Mouse (Mus musculus): ENCODE measurements around the gene Dtx2.
A peak's percentile ranks its signal among the peaks of the same experiment; 100 is the strongest.
"Not testable (repeated sequence)": the region's sequence is repeated elsewhere in the genome, so short reads cannot be mapped to it uniquely, and the experiment has no call there.

Dtx2 gene

DNA sequence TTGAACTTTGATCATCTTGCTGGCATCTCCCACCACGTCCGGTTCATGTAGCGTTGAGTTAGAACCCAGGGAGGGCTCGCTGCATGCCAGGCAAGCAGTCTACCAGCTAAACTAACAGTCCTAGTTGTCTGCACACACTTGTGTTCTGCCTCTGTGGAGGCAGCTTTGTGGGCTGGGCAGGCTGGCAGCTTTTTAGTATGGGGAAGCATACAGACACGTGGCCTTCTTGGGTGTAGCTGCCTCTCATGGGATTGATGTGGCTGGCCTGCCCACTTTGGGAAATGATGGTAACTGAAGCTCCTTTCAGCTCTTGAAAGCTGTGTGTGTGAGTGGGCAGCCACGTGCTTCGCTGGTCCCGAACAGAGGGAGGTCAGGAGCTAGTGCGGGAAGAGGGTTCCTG is 32.3 kb downstream of the Dtx2 start:
- no peak for DNase-seq (ENCODE audit: low spot score in 2 of 2)

DNA sequence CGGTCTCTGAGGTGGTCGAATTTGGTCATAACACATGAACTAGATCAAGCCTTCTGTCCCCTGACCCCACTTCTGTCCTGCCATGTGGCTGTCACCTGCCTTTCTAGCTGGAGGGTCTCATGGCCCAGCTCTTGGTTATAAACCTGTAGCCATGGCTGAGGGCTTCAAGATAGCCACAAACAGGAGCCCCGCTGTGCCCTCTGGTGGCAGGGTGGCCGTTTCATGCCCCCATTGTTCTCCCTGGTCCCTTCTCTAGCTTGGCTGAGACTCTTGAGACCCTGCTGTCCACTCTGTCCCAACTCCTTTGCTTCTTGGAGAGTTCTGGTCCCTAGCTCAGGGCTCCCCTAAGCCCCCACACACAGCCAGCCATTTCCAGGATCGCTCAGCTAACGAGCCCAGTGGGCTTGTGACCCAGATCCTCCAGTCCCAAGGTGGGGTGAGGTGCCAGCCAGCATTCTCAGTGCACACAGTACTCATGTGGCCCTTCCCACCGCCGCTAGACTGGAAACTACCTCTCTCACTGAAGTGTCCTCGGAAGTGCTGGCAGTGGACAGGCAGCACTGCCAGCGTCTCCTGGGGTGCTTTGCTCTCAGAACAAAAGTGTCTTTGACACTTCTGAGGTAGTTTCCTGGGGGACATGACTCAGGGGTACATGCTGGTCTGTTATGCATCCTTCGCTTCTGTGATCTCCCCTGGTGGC is 33.2 kb downstream of the Dtx2 start:
- DNase-seq (ENCODE audit: low spot score in 2 of 2) = no peak

GRCm38 (mm10) chr5:136034868-136035267 is 40.3 kb downstream of the Dtx2 start:
- DNase-seq (ENCODE audit: low spot score in 2 of 2) = no peak

- no peak for DNase-seq (ENCODE audit: low spot score in 2 of 2)
Observed at GRCm38 (mm10) chr5:136035285-136035684, 40.7 kb downstream of the Dtx2 start.

DNA sequence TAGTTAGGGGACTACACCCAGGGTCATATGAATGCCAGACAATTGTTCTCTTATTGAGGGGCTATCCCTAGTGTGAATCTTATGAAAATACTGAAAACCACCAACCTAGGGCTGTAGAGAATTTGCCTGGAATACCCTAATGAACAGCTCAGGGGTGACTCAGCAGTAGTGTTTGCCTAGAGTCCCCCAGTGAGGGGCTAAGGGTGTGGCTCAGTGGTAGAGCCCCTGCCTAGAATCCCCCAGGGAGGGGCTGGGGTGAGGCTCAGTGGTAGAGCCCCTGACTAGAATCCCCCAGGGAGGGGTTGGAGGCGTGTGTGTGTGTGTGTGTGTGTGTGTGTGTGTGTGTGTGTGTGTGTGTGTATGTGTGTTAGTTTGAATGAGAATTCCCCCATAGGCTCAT is 42.1 kb downstream of the Dtx2 start:
- DNase-seq (ENCODE audit: low spot score in 2 of 2) = no peak

- no peak for DNase-seq (ENCODE audit: low spot score in 2 of 2)
Observed at GRCm38 (mm10) chr5:136038258-136039214, 43.9 kb downstream of the Dtx2 start, which contains the start of gene Upk3b. Gene Upk3b (plus strand): TSS chr5:136038496.

DNA sequence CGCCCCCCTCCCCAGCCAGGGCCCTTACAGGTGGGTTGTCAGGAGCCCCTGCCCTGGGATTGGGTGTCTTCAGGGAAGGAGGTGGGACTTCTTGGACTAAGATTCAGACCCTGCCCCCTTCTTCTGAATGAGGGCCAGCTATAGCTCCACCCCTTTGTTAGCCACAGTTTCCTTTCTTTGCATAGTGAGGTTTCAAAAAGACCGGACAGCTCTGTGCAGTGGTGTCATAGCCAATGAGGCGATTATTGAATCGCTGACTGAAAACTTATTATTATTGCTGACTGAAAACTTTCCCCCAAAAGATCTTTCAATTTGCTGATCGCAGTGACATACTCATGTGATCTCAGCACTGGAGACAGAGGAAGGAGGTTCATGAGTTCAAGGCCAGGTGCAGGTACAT is 45.6 kb downstream of the Dtx2 start:
- no peak for DNase-seq (ENCODE audit: low spot score in 2 of 2)

- no peak for DNase-seq (ENCODE audit: low spot score in 2 of 2)
Observed at GRCm38 (mm10) chr5:136041260-136041659, 46.7 kb downstream of the Dtx2 start.

DNA sequence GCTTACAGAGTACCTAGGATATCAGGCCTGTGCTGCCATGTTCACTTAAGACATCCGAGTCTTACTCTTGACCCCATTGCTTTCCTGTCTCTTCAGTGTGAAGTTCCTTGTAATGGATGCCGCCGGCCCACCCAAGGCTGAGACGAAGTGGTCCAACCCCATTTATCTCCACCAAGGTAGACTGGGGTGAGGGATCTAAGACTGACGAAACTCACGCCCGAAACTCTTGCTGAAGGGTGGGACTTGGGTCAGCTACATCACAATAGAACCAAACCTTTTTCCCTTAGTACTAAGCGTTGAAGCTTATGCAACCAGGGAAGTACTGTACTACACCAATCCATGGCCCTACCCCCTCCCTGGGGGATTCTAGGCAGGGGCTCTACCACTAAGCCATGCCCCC is 47.1 kb downstream of the Dtx2 start:
- no peak for DNase-seq (ENCODE audit: low spot score in 2 of 2)

- no peak for DNase-seq (ENCODE audit: low spot score in 2 of 2)
Observed at GRCm38 (mm10) chr5:136044865-136045264, 50.3 kb downstream of the Dtx2 start.

- DNase-seq (ENCODE audit: low spot score in 2 of 2) = no peak
Observed at GRCm38 (mm10) chr5:136045408-136045807, 50.8 kb downstream of the Dtx2 start.

DNA sequence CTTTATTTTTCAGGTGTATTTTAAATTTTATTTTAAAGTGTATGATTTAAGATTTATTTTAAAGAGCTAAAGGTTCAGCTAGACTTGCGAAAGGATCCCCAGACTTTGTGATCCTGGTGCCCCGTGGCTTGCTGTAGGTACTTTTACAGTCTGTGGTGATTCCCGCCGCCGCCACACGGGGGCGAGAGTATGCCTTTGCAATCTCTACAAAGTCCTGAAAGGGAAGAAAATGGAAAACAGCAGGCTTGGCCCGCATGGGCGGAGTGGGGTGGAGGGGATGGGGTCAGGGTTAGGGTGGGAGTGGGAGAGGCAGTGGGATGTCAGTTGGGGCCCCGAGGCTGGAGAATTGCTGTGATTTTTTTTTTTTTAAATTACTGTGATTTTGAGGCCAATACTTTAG is 51.4 kb downstream of the Dtx2 start:
- DNase-seq (ENCODE audit: low spot score in 2 of 2) = peak; percentile 74 to 88

DNA sequence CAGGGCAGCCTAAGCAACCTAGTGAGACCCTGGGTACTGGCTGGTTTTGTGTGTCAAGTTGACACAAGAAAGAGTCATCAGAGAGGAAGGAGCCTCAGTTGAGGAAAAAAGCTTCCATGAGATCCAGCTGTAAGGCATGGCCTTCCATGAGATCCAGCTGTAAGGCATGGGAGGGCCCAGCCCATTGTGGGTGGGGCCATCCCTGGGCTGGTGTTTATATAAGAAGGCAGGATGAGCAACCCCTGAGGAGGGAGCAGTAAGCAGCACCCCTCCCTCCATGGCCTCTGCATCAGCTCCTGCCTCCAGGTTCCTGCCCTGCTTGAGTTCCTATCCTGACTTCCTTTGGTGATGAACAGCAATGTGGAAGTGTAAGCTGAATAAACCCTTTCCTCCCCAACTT is 53.9 kb downstream of the Dtx2 start:
- DNase-seq (ENCODE audit: low spot score in 2 of 2) = not testable (repeated sequence)

DNA sequence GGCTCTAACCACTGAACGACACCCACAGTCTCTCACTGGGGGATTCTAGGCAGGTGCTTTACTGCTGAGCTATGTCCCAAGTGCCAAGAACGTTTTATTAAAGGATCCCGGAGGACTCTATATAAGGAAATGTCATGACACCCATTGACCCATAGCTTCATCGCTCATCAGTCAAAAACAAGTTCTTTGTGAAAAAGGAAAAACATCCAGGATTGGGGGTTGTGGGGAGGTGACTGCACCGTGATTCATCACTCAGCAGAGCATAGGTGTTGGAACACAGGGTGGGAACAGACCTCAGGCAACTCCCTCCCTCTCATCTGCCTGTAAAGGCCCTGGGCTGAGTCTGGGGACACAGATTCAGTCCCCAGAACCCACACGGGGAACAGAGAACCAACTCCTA is 55.3 kb downstream of the Dtx2 start:
- DNase-seq (ENCODE audit: low spot score in 2 of 2) = no peak

GRCm38 (mm10) chr5:136051231-136052085 is 56.9 kb downstream of the Dtx2 start:
- peak; percentile 39 to 55 for DNase-seq (ENCODE audit: low spot score in 2 of 2)

- DNase-seq (ENCODE audit: low spot score in 2 of 2) = no peak
Observed at GRCm38 (mm10) chr5:136052861-136053655, 58.5 kb downstream of the Dtx2 start.

DNA sequence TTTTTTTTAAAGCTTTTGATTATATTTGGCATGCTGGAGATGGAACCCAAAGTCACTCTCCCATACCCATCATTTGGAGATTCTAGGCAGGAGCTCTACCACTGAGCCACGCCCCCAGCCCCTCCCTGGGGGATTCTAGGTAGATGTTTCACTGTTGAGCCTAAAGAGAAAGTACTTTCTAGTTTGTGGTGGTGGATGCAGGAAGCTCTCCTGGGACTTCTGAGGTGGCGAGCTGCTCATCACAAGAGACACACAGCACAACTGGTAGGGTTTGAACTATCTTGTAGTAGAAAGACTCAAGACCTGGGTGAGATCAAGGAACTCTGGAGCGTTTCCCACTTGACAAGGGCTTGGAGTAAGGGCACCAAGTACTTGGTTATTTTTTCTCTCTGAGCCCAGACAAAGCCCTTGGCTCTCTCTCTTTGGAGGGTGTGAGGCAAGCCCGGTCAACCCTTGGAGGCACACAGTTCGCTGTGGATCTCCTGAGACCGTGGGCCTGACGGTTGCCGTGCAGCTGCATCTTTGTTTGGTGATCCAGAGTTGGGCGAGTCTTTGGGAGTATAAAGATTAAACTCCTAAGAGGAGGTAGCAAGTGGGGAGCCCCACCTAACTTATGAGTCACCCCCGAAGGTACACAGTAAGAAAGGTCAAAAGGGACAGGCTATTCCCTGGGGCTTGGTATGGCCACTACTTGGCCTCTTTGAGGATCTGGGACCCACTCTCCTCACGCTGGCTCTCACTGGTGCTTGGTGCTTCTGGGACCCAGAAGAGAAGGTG is 59.9 kb downstream of the Dtx2 start, which contains the start of gene Upk3bl:
Gene Upk3bl (plus strand): TSS at position 192 of the 777 bp plus-strand sequence.
- DNase-seq (ENCODE audit: low spot score in 2 of 2) = no peak

- DNase-seq (ENCODE audit: low spot score in 2 of 2) = no peak
Observed at GRCm38 (mm10) chr5:136056062-136056461, 61.5 kb downstream of the Dtx2 start.

GRCm38 (mm10) chr5:136057085-136057484 is 62.5 kb downstream of the Dtx2 start:
- DNase-seq (ENCODE audit: low spot score in 2 of 2) = no peak

GRCm38 (mm10) chr5:136061567-136061966 is 67.0 kb downstream of the Dtx2 start:
- peak; percentile 70 to 82 for DNase-seq (ENCODE audit: low spot score in 2 of 2)

Measured in right cerebral cortex, postnatal 10 days (tissue).